Mouse (Mus musculus): ENCODE measurements at regions not wholly inside any gene's neighbourhood (a gene's known extent, or its start where the extent isn't known, plus 50 kb on each side); places are given as distances from the start of the nearest gene placed in this dataset.
"Not testable (repeated sequence)": the region's sequence is repeated elsewhere in the genome, so short reads cannot be mapped to it uniquely, and the experiment has no call there.

DNA sequence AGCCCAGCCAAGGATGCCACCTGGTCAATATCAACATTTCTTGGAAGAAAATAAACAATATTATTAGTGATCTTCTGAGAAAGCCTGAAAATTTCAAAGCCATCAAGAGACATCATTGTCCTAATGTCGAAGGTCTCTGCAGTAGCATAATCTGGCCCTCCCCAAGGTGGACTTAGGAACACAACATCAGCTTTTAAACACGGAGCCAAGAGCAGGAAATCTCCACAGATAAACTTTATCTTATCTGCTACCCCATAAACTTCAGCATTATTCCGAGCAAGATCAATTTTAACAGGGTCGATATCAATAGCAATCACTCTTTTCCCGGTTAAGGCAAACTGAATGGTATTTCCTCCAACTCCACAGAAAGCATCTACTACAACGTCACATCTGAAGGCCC is 1691.2 kb upstream of the 5930422O12Rik start:
- in situ Hi-C loops (cut with MboI, MseI), result not testable (repeated sequence)

DNA sequence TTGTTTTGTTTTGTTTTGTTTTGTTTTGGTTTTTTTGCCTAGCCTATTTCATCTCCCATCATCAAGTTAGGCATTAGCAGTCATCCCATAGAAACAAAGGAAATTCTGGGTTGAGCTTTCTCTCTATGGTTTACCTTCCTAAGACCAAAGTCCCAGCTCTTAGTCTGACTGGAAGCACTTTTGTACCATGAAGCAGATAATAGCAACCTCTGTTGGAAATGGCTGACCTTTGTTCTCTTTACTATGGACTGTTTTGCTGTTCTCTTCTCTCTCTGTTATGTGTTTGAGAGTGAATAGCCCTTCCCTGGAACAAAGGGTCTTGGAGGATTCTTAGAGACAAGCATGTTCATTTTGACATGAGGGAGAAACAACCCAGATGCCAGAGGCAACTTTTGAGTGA is 1681.7 kb upstream of the 5930422O12Rik start:
- in situ Hi-C loops (cut with MboI, MseI), result no loop called here

DNA sequence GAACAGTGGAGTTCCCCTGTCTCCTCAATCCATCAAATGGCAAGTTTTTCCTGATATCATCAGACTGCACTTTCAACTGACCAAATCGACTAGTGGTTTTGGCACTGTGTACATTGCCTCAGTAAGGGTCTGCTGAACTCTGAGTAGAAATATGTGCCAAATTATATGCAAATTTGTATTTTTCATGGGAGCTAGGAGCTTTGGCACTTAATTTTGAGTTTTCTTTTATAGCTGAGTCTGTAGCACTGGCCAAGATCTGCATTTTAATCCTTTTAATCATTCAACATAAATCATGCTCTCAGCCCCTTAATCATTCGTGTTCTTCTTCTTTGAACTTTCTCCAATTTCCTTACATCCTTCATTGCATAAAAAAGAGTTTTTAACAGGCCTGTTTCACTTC is 1678.5 kb upstream of the 5930422O12Rik start:
- in situ Hi-C loops (cut with MboI, MseI), result no loop called here

DNA sequence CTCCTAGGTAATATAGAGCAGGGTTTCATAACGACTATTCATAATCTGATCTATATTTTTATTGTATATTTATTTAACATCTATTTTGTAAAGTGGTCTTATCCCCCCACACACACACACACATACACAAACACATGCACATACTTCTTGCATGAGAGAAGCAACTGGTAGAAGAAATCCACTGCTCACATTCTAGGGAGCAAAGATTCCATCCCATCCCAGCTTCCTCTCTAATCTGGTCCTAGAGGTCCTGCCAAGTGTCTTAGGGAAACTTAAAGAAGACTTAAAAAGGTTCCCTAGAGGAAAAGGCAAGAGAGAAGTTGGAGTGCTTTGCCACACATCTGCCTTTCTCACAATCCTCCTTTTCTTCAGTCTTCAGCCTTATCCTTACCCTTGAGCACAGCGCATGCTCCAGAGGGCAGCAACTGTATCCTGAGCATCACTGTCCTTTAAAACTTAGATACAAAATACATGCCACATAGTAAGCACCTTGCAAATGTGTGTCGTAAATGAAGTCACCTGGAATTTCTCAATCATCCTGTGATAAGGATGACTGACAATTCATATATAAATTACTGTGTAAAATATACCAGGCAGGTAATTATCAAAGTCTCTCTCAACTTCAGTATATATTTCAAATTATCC is 1677.9 kb upstream of the 5930422O12Rik start:
- in situ Hi-C loops (cut with MboI, MseI), result no loop called here

DNA sequence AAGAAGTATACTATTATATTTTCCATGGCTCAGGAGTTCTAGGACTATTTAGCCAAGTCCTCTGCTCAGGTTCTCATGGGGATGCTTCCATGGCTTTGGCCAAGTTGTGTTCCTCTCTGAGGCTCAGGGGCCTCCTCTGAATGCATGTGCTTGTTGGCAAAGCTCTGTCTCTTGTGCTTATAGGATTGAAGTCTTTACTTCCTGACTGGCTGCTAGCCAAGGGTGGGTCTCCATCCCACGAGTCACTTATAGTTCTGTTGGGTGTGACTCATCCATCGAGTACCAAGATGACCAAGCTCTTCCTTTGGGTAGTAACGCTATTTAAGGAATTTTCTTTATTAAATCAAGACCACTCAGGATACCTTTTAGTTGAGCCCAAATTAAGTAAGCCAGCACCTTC is 1672.8 kb upstream of the 5930422O12Rik start:
- in situ Hi-C loops (cut with MboI, MseI), result no loop called here

DNA sequence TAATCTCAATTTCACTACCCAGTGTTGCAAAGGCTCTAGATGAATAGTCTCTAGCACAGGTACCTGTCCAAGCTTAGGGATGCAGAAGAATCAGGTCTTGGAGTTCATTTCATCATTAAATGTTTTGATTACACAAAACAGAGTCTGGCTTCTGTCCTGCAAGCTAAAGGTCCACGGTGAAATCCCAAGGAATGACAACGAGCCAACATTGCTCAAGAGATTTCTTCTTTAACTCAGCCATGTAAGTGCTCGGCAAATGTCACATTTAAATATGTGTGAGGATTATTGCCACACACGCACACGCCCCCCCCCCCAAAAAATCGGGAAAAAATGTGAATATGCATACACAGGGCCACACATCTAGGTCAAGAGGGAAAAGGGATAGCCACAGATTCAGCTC is 1666.4 kb upstream of the 5930422O12Rik start:
- in situ Hi-C loops (cut with MboI, MseI), result no loop called here

All from T-helper 2 cell (primary cell).